Mouse (Mus musculus) forebrain, embryonic 10.5 days (tissue): ENCODE results near the gene Bmp2k. TPM values are rescaled to one million over a fixed set of nuclear protein-coding genes. Genes with fewer than 3 reads are reported as not detected.
A peak's percentile ranks its signal among the peaks of the same experiment; 100 is the strongest.

ENCODE experiments used
- DNase-seq: peaks from one replicate; pipeline ENCODE4 v3.0.0-alpha.2; 2017; ENCODE audit warnings: low spot score; ENCODE audit errors: extremely low spot score
- H3K27ac ChIP-seq: fragments of 300-500 bp; sonication (generic); 2 replicates; pipeline ENCODE4 v1.5.1; 2016; ENCODE audit warnings: mild to moderate bottlenecking
- H3K27me3 ChIP-seq: fragments of 300-500 bp; sonication (generic); 2 replicates; pipeline ENCODE4 v1.6.1; 2016; ENCODE audit warnings: mild to moderate bottlenecking; ENCODE audit not compliant: poor library complexity, severe bottlenecking
- H3K36me3 ChIP-seq: fragments of 300-500 bp; sonication (generic); replicated peaks from 2 replicates; pipeline ENCODE4 v1.6.1; 2016; ENCODE audit warnings: mild to moderate bottlenecking, moderate library complexity
- H3K4me1 ChIP-seq: fragments of 300-500 bp; sonication (generic); 2 replicates; pipeline ENCODE4 v1.6.1; 2016
- H3K4me3 ChIP-seq: fragments of 300-500 bp; sonication (generic); 2 replicates; pipeline ENCODE4 v1.5.1; 2016; ENCODE audit warnings: mild to moderate bottlenecking, moderate library complexity
- H3K9me3 ChIP-seq: fragments of 300-500 bp; sonication (generic); 2 replicates; pipeline ENCODE4 v1.6.1; 2016; ENCODE audit warnings: mild to moderate bottlenecking, moderate library complexity
- WGBS: fragments of 180-500 bp; shearing (Covaris S2); methylation state at CpG from one replicate; pipeline ENCODE4 v1.1.7; 2016; 5-methylcytosine and 5-hydroxymethylcytosine counted together
- polyA plus RNA-seq: library from polyadenylated mRNA; unstranded; fragments of >200 nt; fragmentation: Nextera tagmentation; extraction: Ambion mirVana; gene quantifications from 2 replicates; pipeline ENCODE4 v1.2.1, GENCODE M21; 2016

Bmp2k gene
- polyA plus RNA-seq, 1 experiment from 2014 or later, result 8.8 TPM

GRCm38 (mm10) chr5:96962934-96963301, 34.6 kb upstream of the Bmp2k start:
- no peaks in the 10 kb centered on the region; the same call in 1 of the 2 replicates for H3K27me3 ChIP-seq
- WGBS, result 89% methylated on average over 6 of the region's 6 CpGs
- no peak overlapping the region for H3K27ac ChIP-seq
- H3K9me3 ChIP-seq, result no peaks in the 10 kb centered on the region
- H3K4me1 ChIP-seq, result peaks cover 25% of the 10 kb centered on the region
- H3K36me3 ChIP-seq, result no peaks in the 10 kb centered on the region
- DNase-seq, result no peak
- no peak overlapping the region for H3K4me3 ChIP-seq

- Histone ChIP-seq H3K27ac (peak overlapping the region; percentile 79), H3K4me3 (peak overlapping the region; percentile 32), H3K4me1 (peaks cover 38% of the 10 kb centered on the region), H3K9me3 (no peaks in the 10 kb centered on the region), H3K36me3 (no peaks in the 10 kb centered on the region), H3K27me3 (no peaks in the 10 kb centered on the region; the same call in 1 of the 2 replicates)
- 4% methylated on average over 14 of the region's 14 CpGs for WGBS
- DNase-seq, result peak; percentile 31
These were observed 33.1 kb upstream of the Bmp2k start for GRCm38 (mm10) chr5:96964062-96965028.

GRCm38 (mm10) chr5:96965029-96965403, 32.5 kb upstream of the Bmp2k start:
- no peaks in the 10 kb centered on the region for H3K9me3 ChIP-seq
- DNase-seq, result no peak
- peak overlapping the region; percentile 79 for H3K27ac ChIP-seq
- no peaks in the 10 kb centered on the region for H3K36me3 ChIP-seq
- peaks cover 45% of the 10 kb centered on the region for H3K4me1 ChIP-seq
- peak overlapping the region; percentile 32; the same call in 1 of the 2 replicates for H3K4me3 ChIP-seq
- WGBS, result 48% methylated on average over 2 of the region's 2 CpGs
- H3K27me3 ChIP-seq, result no peaks in the 10 kb centered on the region; the same call in 1 of the 2 replicates

- no peaks in the 10 kb centered on the region for H3K9me3 ChIP-seq
- 83% methylated on average over 2 of the region's 2 CpGs for WGBS
- DNase-seq, result no peak
- H3K4me3 ChIP-seq, result no peak overlapping the region
- no peaks in the 10 kb centered on the region; the same call in 1 of the 2 replicates for H3K27me3 ChIP-seq
- H3K27ac ChIP-seq, result no peak overlapping the region
- H3K36me3 ChIP-seq, result no peaks in the 10 kb centered on the region
- peaks cover 48% of the 10 kb centered on the region for H3K4me1 ChIP-seq
These were observed 32.0 kb upstream of the Bmp2k start for GRCm38 (mm10) chr5:96965503-96965902.

GRCm38 (mm10) chr5:96968628-96969027, 28.9 kb upstream of the Bmp2k start:
- peaks cover 44% of the 10 kb centered on the region for H3K4me1 ChIP-seq
- no peaks in the 10 kb centered on the region; the same call in 1 of the 2 replicates for H3K27me3 ChIP-seq
- no peak for DNase-seq
- H3K27ac ChIP-seq, result peak overlapping the region; percentile 61; the same call in 1 of the 2 replicates
- no peak overlapping the region for H3K4me3 ChIP-seq
- H3K36me3 ChIP-seq, result no peaks in the 10 kb centered on the region
- 29% methylated on average over 6 of the region's 6 CpGs for whole genome bisulfite sequencing
- no peaks in the 10 kb centered on the region for H3K9me3 ChIP-seq

GRCm38 (mm10) chr5:96969032-96969431, 28.5 kb upstream of the Bmp2k start:
- Histone ChIP-seq H3K4me3 (no peak overlapping the region), H3K27ac (peak overlapping the region; percentile 61), H3K4me1 (peaks cover 40% of the 10 kb centered on the region), H3K36me3 (no peaks in the 10 kb centered on the region), H3K27me3 (no peaks in the 10 kb centered on the region), H3K9me3 (no peaks in the 10 kb centered on the region)
- no peak for DNase-seq
- WGBS, result 57% methylated on average over 3 of the region's 3 CpGs

- no peaks in the 10 kb centered on the region for H3K36me3 ChIP-seq
- H3K9me3 ChIP-seq, result no peaks in the 10 kb centered on the region
- WGBS, result 39% methylated on average over 7 of the region's 7 CpGs
- no peaks in the 10 kb centered on the region for H3K27me3 ChIP-seq
- H3K4me3 ChIP-seq, result no peak overlapping the region
- peaks cover 32% of the 10 kb centered on the region for H3K4me1 ChIP-seq
- H3K27ac ChIP-seq, result peak overlapping the region; percentile 17; the same call in 1 of the 2 replicates
- no peak for DNase-seq
These were observed 27.6 kb upstream of the Bmp2k start for GRCm38 (mm10) chr5:96969705-96970471.

- Histone ChIP-seq H3K4me1 (peaks cover 26% of the 10 kb centered on the region), H3K27me3 (no peaks in the 10 kb centered on the region), H3K27ac (no peak overlapping the region; the same call in 1 of the 2 replicates), H3K4me3 (no peak overlapping the region), H3K36me3 (no peaks in the 10 kb centered on the region), H3K9me3 (no peaks in the 10 kb centered on the region)
- no peak for DNase-seq
These were observed 27.0 kb upstream of the Bmp2k start for GRCm38 (mm10) chr5:96970472-96970848.

GRCm38 (mm10) chr5:96972474-96973130, 24.9 kb upstream of the Bmp2k start:
- no peak for DNase-seq
- Histone ChIP-seq H3K4me3 (no peak overlapping the region), H3K36me3 (no peaks in the 10 kb centered on the region), H3K27me3 (no peaks in the 10 kb centered on the region), H3K4me1 (peaks cover 24% of the 10 kb centered on the region), H3K9me3 (no peaks in the 10 kb centered on the region), H3K27ac (no peak overlapping the region)
- WGBS, result 89% methylated on average over 5 of the region's 5 CpGs

- Histone ChIP-seq H3K9me3 (no peaks in the 10 kb centered on the region), H3K4me3 (no peak overlapping the region), H3K27ac (no peak overlapping the region), H3K27me3 (no peaks in the 10 kb centered on the region), H3K4me1 (peaks cover 16% of the 10 kb centered on the region), H3K36me3 (no peaks in the 10 kb centered on the region)
- DNase-seq, result no peak
- WGBS, result 87% methylated on average over 3 of the region's 3 CpGs
These were observed 23.8 kb upstream of the Bmp2k start for GRCm38 (mm10) chr5:96973714-96974113.

GRCm38 (mm10) chr5:96974661-96975060, 22.8 kb upstream of the Bmp2k start:
- WGBS, result 92% methylated on average over 1 of the region's 1 CpGs
- DNase-seq, result no peak
- Histone ChIP-seq H3K9me3 (no peaks in the 10 kb centered on the region), H3K4me3 (no peak overlapping the region), H3K4me1 (peaks cover 10% of the 10 kb centered on the region), H3K27me3 (no peaks in the 10 kb centered on the region), H3K36me3 (no peaks in the 10 kb centered on the region), H3K27ac (no peak overlapping the region)

- no peaks in the 10 kb centered on the region for H3K9me3 ChIP-seq
- 94% methylated on average over 3 of the region's 3 CpGs for WGBS
- no peaks in the 10 kb centered on the region for H3K36me3 ChIP-seq
- H3K27ac ChIP-seq, result no peak overlapping the region
- H3K4me1 ChIP-seq, result peaks cover 8% of the 10 kb centered on the region
- no peak for DNase-seq
- no peak overlapping the region for H3K4me3 ChIP-seq
- H3K27me3 ChIP-seq, result no peaks in the 10 kb centered on the region
These were observed 22.4 kb upstream of the Bmp2k start for GRCm38 (mm10) chr5:96975112-96975511.
